Mouse (Mus musculus): ENCODE measurements around the gene Arvcf. TPM values are rescaled to one million over a fixed set of nuclear protein-coding genes. Genes with fewer than 3 reads are reported as not detected.

Gene Arvcf
- polyA plus RNA-seq, 1 experiment from 2014 or later = 18.4 TPM

- Histone ChIP-seq H3K9ac (ENCODE audit: low read depth, low read length) (no peak overlapping the region), H3K27ac (ENCODE audit: low read length) (no peak overlapping the region), H3K36me3 (ENCODE audit: control insufficient read depth, insufficient read depth, low read length) (peaks cover 13% of the 10 kb centered on the region), H3K4me1 (ENCODE audit: control insufficient read depth, insufficient read depth, low read length) (peaks cover 30% of the 10 kb centered on the region), H3K4me2 (ENCODE audit: low read depth, low read length) (no peak overlapping the region), H3K27me3 (replicated peaks; ENCODE audit: control insufficient read depth, insufficient read depth, low read length) (no peaks in the 10 kb centered on the region), H3K9me3 (ENCODE audit: control insufficient read depth, low read length) (no peaks in the 10 kb centered on the region), H3K4me3 (ENCODE audit: low read length) (no peak overlapping the region)
- ATAC-seq = no peak
- WGBS = 93% methylated on average over 27 of the region's 27 CpGs
Measured at GRCm38 (mm10) chr16:18396791-18397621, 49.0 kb downstream of the Arvcf start.

GRCm38 (mm10) chr16:18400028-18400427, 52.0 kb downstream of the Arvcf start:
- no peak overlapping the region for H3K4me3 ChIP-seq (ENCODE audit: low read length)
- no peaks in the 10 kb centered on the region for H3K27me3 ChIP-seq (replicated peaks; ENCODE audit: control insufficient read depth, insufficient read depth, low read length)
- WGBS = 73% methylated on average over 9 of the region's 9 CpGs
- no peaks in the 10 kb centered on the region for H3K9me3 ChIP-seq (ENCODE audit: control insufficient read depth, low read length)
- peak overlapping the region; percentile 11; the same call in 1 of the 2 replicates for H3K9ac ChIP-seq (ENCODE audit: low read depth, low read length)
- no peak for ATAC-seq
- H3K4me2 ChIP-seq (ENCODE audit: low read depth, low read length) = no peak overlapping the region
- peaks cover 13% of the 10 kb centered on the region for H3K36me3 ChIP-seq (ENCODE audit: control insufficient read depth, insufficient read depth, low read length)
- H3K27ac ChIP-seq (ENCODE audit: low read length) = no peak overlapping the region
- peaks cover 15% of the 10 kb centered on the region for H3K4me1 ChIP-seq (ENCODE audit: control insufficient read depth, insufficient read depth, low read length)

GRCm38 (mm10) chr16:18400472-18401216, 52.7 kb downstream of the Arvcf start:
- Histone ChIP-seq H3K4me1 (ENCODE audit: control insufficient read depth, insufficient read depth, low read length) (peaks cover 11% of the 10 kb centered on the region), H3K9me3 (ENCODE audit: control insufficient read depth, low read length) (no peaks in the 10 kb centered on the region), H3K27ac (ENCODE audit: low read length) (no peak overlapping the region), H3K4me3 (ENCODE audit: low read length) (no peak overlapping the region), H3K9ac (ENCODE audit: low read depth, low read length) (peak overlapping the region; percentile 11; the same call in 1 of the 2 replicates), H3K4me2 (ENCODE audit: low read depth, low read length) (no peak overlapping the region), H3K27me3 (replicated peaks; ENCODE audit: control insufficient read depth, insufficient read depth, low read length) (no peaks in the 10 kb centered on the region), H3K36me3 (ENCODE audit: control insufficient read depth, insufficient read depth, low read length) (peaks cover 13% of the 10 kb centered on the region)
- ATAC-seq = peak; percentile 61
- 31% methylated on average over 7 of the region's 7 CpGs for WGBS

- peaks cover 9% of the 10 kb centered on the region; the same call in 1 of the 2 replicates for H3K4me1 ChIP-seq (ENCODE audit: control insufficient read depth, insufficient read depth, low read length)
- peaks cover 3% of the 10 kb centered on the region; the same call in 1 of the 2 replicates for H3K36me3 ChIP-seq (ENCODE audit: control insufficient read depth, insufficient read depth, low read length)
- no peak for ATAC-seq
- no peak overlapping the region for H3K9ac ChIP-seq (ENCODE audit: low read depth, low read length)
- H3K27ac ChIP-seq (ENCODE audit: low read length) = no peak overlapping the region
- H3K27me3 ChIP-seq (replicated peaks; ENCODE audit: control insufficient read depth, insufficient read depth, low read length) = no peaks in the 10 kb centered on the region
- 92% methylated on average over 12 of the region's 12 CpGs for WGBS
- no peaks in the 10 kb centered on the region for H3K9me3 ChIP-seq (ENCODE audit: control insufficient read depth, low read length)
- no peak overlapping the region for H3K4me3 ChIP-seq (ENCODE audit: low read length)
- no peak overlapping the region for H3K4me2 ChIP-seq (ENCODE audit: low read depth, low read length)
Measured at GRCm38 (mm10) chr16:18403285-18403684, 55.3 kb downstream of the Arvcf start.

- no peaks in the 10 kb centered on the region for H3K27me3 ChIP-seq (replicated peaks; ENCODE audit: control insufficient read depth, insufficient read depth, low read length)
- H3K4me2 ChIP-seq (ENCODE audit: low read depth, low read length) = no peak overlapping the region
- H3K9ac ChIP-seq (ENCODE audit: low read depth, low read length) = no peak overlapping the region
- H3K36me3 ChIP-seq (ENCODE audit: control insufficient read depth, insufficient read depth, low read length) = peaks cover 9% of the 10 kb centered on the region
- H3K4me1 ChIP-seq (ENCODE audit: control insufficient read depth, insufficient read depth, low read length) = peaks cover 9% of the 10 kb centered on the region; the same call in 1 of the 2 replicates
- WGBS = 75% methylated on average over 13 of the region's 13 CpGs
- H3K27ac ChIP-seq (ENCODE audit: low read length) = no peak overlapping the region
- ATAC-seq = no peak
- H3K4me3 ChIP-seq (ENCODE audit: low read length) = no peak overlapping the region
- no peaks in the 10 kb centered on the region for H3K9me3 ChIP-seq (ENCODE audit: control insufficient read depth, low read length)
Measured at GRCm38 (mm10) chr16:18405091-18405854, 57.3 kb downstream of the Arvcf start.

- Histone ChIP-seq H3K4me3 (ENCODE audit: low read length) (no peak overlapping the region), H3K4me1 (ENCODE audit: control insufficient read depth, insufficient read depth, low read length) (peaks cover 5% of the 10 kb centered on the region; the same call in 1 of the 2 replicates), H3K4me2 (ENCODE audit: low read depth, low read length) (no peak overlapping the region), H3K27me3 (replicated peaks; ENCODE audit: control insufficient read depth, insufficient read depth, low read length) (no peaks in the 10 kb centered on the region), H3K9ac (ENCODE audit: low read depth, low read length) (no peak overlapping the region), H3K36me3 (ENCODE audit: control insufficient read depth, insufficient read depth, low read length) (peaks cover 12% of the 10 kb centered on the region), H3K27ac (ENCODE audit: low read length) (no peak overlapping the region), H3K9me3 (ENCODE audit: control insufficient read depth, low read length) (no peaks in the 10 kb centered on the region)
- 67% methylated on average over 2 of the region's 2 CpGs for WGBS
- ATAC-seq = peak; percentile 32
Measured at GRCm38 (mm10) chr16:18405876-18406275, 57.9 kb downstream of the Arvcf start.

- Histone ChIP-seq H3K27me3 (replicated peaks; ENCODE audit: control insufficient read depth, insufficient read depth, low read length) (no peaks in the 10 kb centered on the region), H3K27ac (ENCODE audit: low read length) (no peak overlapping the region), H3K4me1 (ENCODE audit: control insufficient read depth, insufficient read depth, low read length) (peaks cover 3% of the 10 kb centered on the region; the same call in 1 of the 2 replicates), H3K9me3 (ENCODE audit: control insufficient read depth, low read length) (no peaks in the 10 kb centered on the region), H3K4me2 (ENCODE audit: low read depth, low read length) (no peak overlapping the region), H3K36me3 (ENCODE audit: control insufficient read depth, insufficient read depth, low read length) (peaks cover 13% of the 10 kb centered on the region), H3K4me3 (ENCODE audit: low read length) (no peak overlapping the region), H3K9ac (ENCODE audit: low read depth, low read length) (no peak overlapping the region)
- ATAC-seq = peak; percentile 59
- 10% methylated on average over 2 of the region's 2 CpGs for WGBS
Measured at GRCm38 (mm10) chr16:18406293-18406692, 58.3 kb downstream of the Arvcf start.

- H3K27ac ChIP-seq (ENCODE audit: low read length) = peak overlapping the region; percentile 28; the same call in 1 of the 2 replicates
- peaks cover 13% of the 10 kb centered on the region for H3K36me3 ChIP-seq (ENCODE audit: control insufficient read depth, insufficient read depth, low read length)
- H3K4me1 ChIP-seq (ENCODE audit: control insufficient read depth, insufficient read depth, low read length) = peaks cover 9% of the 10 kb centered on the region; the same call in 1 of the 2 replicates
- no peak for ATAC-seq
- no peak overlapping the region for H3K4me2 ChIP-seq (ENCODE audit: low read depth, low read length)
- no peak overlapping the region for H3K4me3 ChIP-seq (ENCODE audit: low read length)
- no peaks in the 10 kb centered on the region for H3K27me3 ChIP-seq (replicated peaks; ENCODE audit: control insufficient read depth, insufficient read depth, low read length)
- no peak overlapping the region for H3K9ac ChIP-seq (ENCODE audit: low read depth, low read length)
- WGBS = 72% methylated on average over 7 of the region's 7 CpGs
- no peaks in the 10 kb centered on the region for H3K9me3 ChIP-seq (ENCODE audit: control insufficient read depth, low read length)
Measured at GRCm38 (mm10) chr16:18407912-18408311, 59.9 kb downstream of the Arvcf start.

- H3K4me1 ChIP-seq (ENCODE audit: control insufficient read depth, insufficient read depth, low read length) = peaks cover 9% of the 10 kb centered on the region; the same call in 1 of the 2 replicates
- H3K4me2 ChIP-seq (ENCODE audit: low read depth, low read length) = no peak overlapping the region
- no peak overlapping the region for H3K4me3 ChIP-seq (ENCODE audit: low read length)
- 77% methylated on average over 4 of the region's 4 CpGs for WGBS
- no peak overlapping the region for H3K27ac ChIP-seq (ENCODE audit: low read length)
- peaks cover 13% of the 10 kb centered on the region for H3K36me3 ChIP-seq (ENCODE audit: control insufficient read depth, insufficient read depth, low read length)
- H3K9ac ChIP-seq (ENCODE audit: low read depth, low read length) = no peak overlapping the region
- no peak for ATAC-seq
- no peaks in the 10 kb centered on the region for H3K9me3 ChIP-seq (ENCODE audit: control insufficient read depth, low read length)
- no peaks in the 10 kb centered on the region for H3K27me3 ChIP-seq (replicated peaks; ENCODE audit: control insufficient read depth, insufficient read depth, low read length)
Measured at GRCm38 (mm10) chr16:18409776-18410175, 61.8 kb downstream of the Arvcf start.
